Mouse (Mus musculus) ES-E14 (cell line): ENCODE measurements around the gene Ifna2.

Experiments
- CHD2 ChIP-seq: IDR thresholded peaks from 2 replicates; pipeline ENCODE4 v1.6.1; 2014; ENCODE audit warnings: mild to moderate bottlenecking, low read depth, low read length, inconsistent platforms
- HCFC1 ChIP-seq: IDR thresholded peaks from 2 replicates; pipeline ENCODE4 v1.6.1; 2012; ENCODE audit warnings: low read length, inconsistent platforms, borderline replicate concordance; ENCODE audit not compliant: insufficient read depth
- MAFK ChIP-seq: IDR thresholded peaks from 2 replicates; pipeline ENCODE4 v1.6.1; 2014; ENCODE audit warnings: mild to moderate bottlenecking, low read depth, low read length, inconsistent platforms; ENCODE audit not compliant: insufficient read depth
- ZNF384 ChIP-seq: IDR thresholded peaks from 2 replicates; pipeline ENCODE4 v1.6.1; 2012; ENCODE audit warnings: low read depth, low read length, inconsistent platforms

GRCm38 (mm10) chr4:88697753-88698152 lies 14.0 kb upstream of the Ifna2 start:
- no peak for TF ChIP-seq MAFK
- TF ChIP-seq ZNF384 = no peak
- TF ChIP-seq HCFC1 = no peak
- TF ChIP-seq CHD2 = no peak
